Mouse (Mus musculus) intestine, embryonic 14.5 days (tissue): ENCODE measurements at regions not wholly inside any gene's neighbourhood (a gene's known extent, or its start where the extent isn't known, plus 50 kb on each side); places are given as distances from the start of the nearest gene placed in this dataset.

ENCODE experiments used
- ATAC-seq: fragments of 200-750 bp; cut with Nextera tagmentation; replicated peaks from 2 replicates; pipeline ENCODE4 v1.8.0; 2017; ENCODE audit warnings: low read depth, moderate number of reproducible peaks, moderate TSS enrichment, moderate library complexity; ENCODE audit not compliant: low FRiP score, low TSS enrichment
- DNase-seq: peaks from one replicate; pipeline ENCODE4 v3.0.0-alpha.2; 2018; ENCODE audit warnings: low spot score
- H3K27ac ChIP-seq: fragments of 300-500 bp; sonication (generic); 2 replicates; pipeline ENCODE4 v1.5.1; 2014; ENCODE audit warnings: low read depth, mild to moderate bottlenecking, control low read depth
- H3K27me3 ChIP-seq: fragments of 300-500 bp; sonication (generic); replicated peaks from 2 replicates; pipeline ENCODE4 v1.6.1; 2014; ENCODE audit warnings: low read length, control low read depth; ENCODE audit not compliant: control insufficient read depth, insufficient read depth
- H3K36me3 ChIP-seq: fragments of 300-500 bp; sonication (generic); 2 replicates; pipeline ENCODE4 v1.6.1; 2014; ENCODE audit warnings: low read length, control low read depth; ENCODE audit not compliant: control insufficient read depth, insufficient read depth
- H3K4me1 ChIP-seq: fragments of 300-500 bp; sonication (generic); replicated peaks from 2 replicates; pipeline ENCODE4 v1.6.1; 2014; ENCODE audit warnings: low read length, control low read depth, mixed read lengths; ENCODE audit not compliant: control insufficient read depth, insufficient read depth
- H3K4me2 ChIP-seq: fragments of 300-500 bp; sonication (generic); 2 replicates; pipeline ENCODE4 v1.6.1; 2014; ENCODE audit warnings: low read length
- H3K4me3 ChIP-seq: fragments of 300-500 bp; sonication (generic); 2 replicates; pipeline ENCODE4 v1.5.1; 2014; ENCODE audit warnings: low read depth, low read length, control low read depth, mixed read lengths
- H3K9ac ChIP-seq: fragments of 300-500 bp; sonication (generic); 2 replicates; pipeline ENCODE4 v1.6.1; 2014; ENCODE audit warnings: mild to moderate bottlenecking, low read length
- H3K9me3 ChIP-seq: fragments of 300-500 bp; sonication (generic); 2 replicates; pipeline ENCODE4 v1.6.1; 2016; ENCODE audit warnings: low read length, control low read depth; ENCODE audit not compliant: control insufficient read depth
- WGBS: fragments of 180-500 bp; shearing (Covaris S2); extraction: QIAGEN DNeasy Blood & Tissue Kit; methylation state at CpG from one replicate; pipeline ENCODE4 v1.1.7; 2014; 5-methylcytosine and 5-hydroxymethylcytosine counted together

GRCm38 (mm10) chr12:28922236-28922635 lies 170.6 kb downstream of the Eipr1 start:
- Histone ChIP-seq H3K4me3 (no peak overlapping the region), H3K9me3 (no peaks in the 10 kb centered on the region), H3K4me2 (no peak overlapping the region), H3K36me3 (no peaks in the 10 kb centered on the region), H3K27me3 (no peaks in the 10 kb centered on the region), H3K9ac (no peak overlapping the region), H3K27ac (no peak overlapping the region), H3K4me1 (no peaks in the 10 kb centered on the region)
- DNase-seq, result no peak
- no peak for ATAC-seq
- 85% methylated on average over 2 of the region's 2 CpGs for WGBS

- Histone ChIP-seq H3K9ac (no peak overlapping the region), H3K4me2 (no peak overlapping the region), H3K27ac (no peak overlapping the region), H3K36me3 (no peaks in the 10 kb centered on the region), H3K4me1 (no peaks in the 10 kb centered on the region), H3K9me3 (no peaks in the 10 kb centered on the region), H3K4me3 (no peak overlapping the region), H3K27me3 (no peaks in the 10 kb centered on the region)
- ATAC-seq (no peak), DNase-seq (no peak)
- WGBS, result 85% methylated on average over 4 of the region's 4 CpGs
Observed at GRCm38 (mm10) chr12:28925206-28925605, 173.6 kb downstream of the Eipr1 start.

- DNase-seq (no peak), ATAC-seq (no peak)
- 84% methylated on average over 7 of the region's 7 CpGs for WGBS
- no peaks in the 10 kb centered on the region for H3K4me1 ChIP-seq
- no peak overlapping the region for H3K4me2 ChIP-seq
- no peaks in the 10 kb centered on the region for H3K36me3 ChIP-seq
- no peaks in the 10 kb centered on the region for H3K27me3 ChIP-seq
- H3K9ac ChIP-seq, result no peak overlapping the region
- H3K4me3 ChIP-seq, result no peak overlapping the region
- H3K9me3 ChIP-seq, result no peaks in the 10 kb centered on the region
- H3K27ac ChIP-seq, result no peak overlapping the region
Observed at GRCm38 (mm10) chr12:28939936-28940335, 188.3 kb downstream of the Eipr1 start.

- WGBS, result 68% methylated on average over 9 of the region's 9 CpGs
- no peak overlapping the region for H3K4me3 ChIP-seq
- no peaks in the 10 kb centered on the region for H3K9me3 ChIP-seq
- H3K27me3 ChIP-seq, result no peaks in the 10 kb centered on the region
- no peak overlapping the region for H3K4me2 ChIP-seq
- no peak overlapping the region for H3K9ac ChIP-seq
- DNase-seq (no peak), ATAC-seq (no peak)
- H3K27ac ChIP-seq, result no peak overlapping the region
- H3K36me3 ChIP-seq, result no peaks in the 10 kb centered on the region
- no peaks in the 10 kb centered on the region for H3K4me1 ChIP-seq
Observed at GRCm38 (mm10) chr12:28948889-28949288, 197.3 kb downstream of the Eipr1 start.

- Histone ChIP-seq H3K27me3 (no peaks in the 10 kb centered on the region), H3K9ac (no peak overlapping the region), H3K27ac (no peak overlapping the region), H3K9me3 (no peaks in the 10 kb centered on the region), H3K36me3 (no peaks in the 10 kb centered on the region), H3K4me1 (no peaks in the 10 kb centered on the region), H3K4me2 (no peak overlapping the region), H3K4me3 (no peak overlapping the region)
- ATAC-seq, result no peak
- no peak for DNase-seq
- whole genome bisulfite sequencing, result 74% methylated on average over 10 of the region's 10 CpGs
Observed at GRCm38 (mm10) chr12:28949307-28949706, 197.7 kb downstream of the Eipr1 start.

- Histone ChIP-seq H3K4me3 (no peak overlapping the region), H3K4me2 (no peak overlapping the region), H3K36me3 (no peaks in the 10 kb centered on the region), H3K9ac (no peak overlapping the region), H3K27ac (no peak overlapping the region), H3K9me3 (no peaks in the 10 kb centered on the region), H3K4me1 (no peaks in the 10 kb centered on the region), H3K27me3 (no peaks in the 10 kb centered on the region)
- ATAC-seq, result no peak
- no peak for DNase-seq
- 79% methylated on average over 1 of the region's 1 CpGs for WGBS
Observed at GRCm38 (mm10) chr12:28957155-28957554, 205.6 kb downstream of the Eipr1 start.

- Histone ChIP-seq H3K4me3 (no peak overlapping the region), H3K27me3 (no peaks in the 10 kb centered on the region), H3K9ac (no peak overlapping the region), H3K9me3 (no peaks in the 10 kb centered on the region), H3K36me3 (no peaks in the 10 kb centered on the region), H3K27ac (no peak overlapping the region), H3K4me1 (no peaks in the 10 kb centered on the region), H3K4me2 (no peak overlapping the region)
- WGBS, result 87% methylated on average over 1 of the region's 1 CpGs
- DNase-seq (no peak), ATAC-seq (no peak)
Observed at GRCm38 (mm10) chr12:28958661-28959060, 207.1 kb downstream of the Eipr1 start.

- H3K4me2 ChIP-seq, result no peak overlapping the region
- H3K9me3 ChIP-seq, result no peaks in the 10 kb centered on the region
- H3K36me3 ChIP-seq, result no peaks in the 10 kb centered on the region
- H3K9ac ChIP-seq, result no peak overlapping the region
- 75% methylated on average over 2 of the region's 2 CpGs for WGBS
- no peak overlapping the region for H3K27ac ChIP-seq
- DNase-seq (no peak), ATAC-seq (no peak)
- H3K27me3 ChIP-seq, result no peaks in the 10 kb centered on the region
- H3K4me3 ChIP-seq, result no peak overlapping the region
- no peaks in the 10 kb centered on the region for H3K4me1 ChIP-seq
Observed at GRCm38 (mm10) chr12:28969671-28970379, 218.2 kb downstream of the Eipr1 start.

- no peak for DNase-seq
- no peak overlapping the region for H3K4me3 ChIP-seq
- H3K27me3 ChIP-seq, result no peaks in the 10 kb centered on the region
- no peaks in the 10 kb centered on the region for H3K9me3 ChIP-seq
- ATAC-seq, result no peak
- WGBS, result 66% methylated on average over 6 of the region's 6 CpGs
- no peak overlapping the region for H3K9ac ChIP-seq
- no peaks in the 10 kb centered on the region for H3K4me1 ChIP-seq
- H3K27ac ChIP-seq, result no peak overlapping the region
- no peak overlapping the region for H3K4me2 ChIP-seq
- H3K36me3 ChIP-seq, result no peaks in the 10 kb centered on the region
Observed at GRCm38 (mm10) chr12:28974571-28975041, 223.0 kb downstream of the Eipr1 start.
